In the genomic region with DNA sequence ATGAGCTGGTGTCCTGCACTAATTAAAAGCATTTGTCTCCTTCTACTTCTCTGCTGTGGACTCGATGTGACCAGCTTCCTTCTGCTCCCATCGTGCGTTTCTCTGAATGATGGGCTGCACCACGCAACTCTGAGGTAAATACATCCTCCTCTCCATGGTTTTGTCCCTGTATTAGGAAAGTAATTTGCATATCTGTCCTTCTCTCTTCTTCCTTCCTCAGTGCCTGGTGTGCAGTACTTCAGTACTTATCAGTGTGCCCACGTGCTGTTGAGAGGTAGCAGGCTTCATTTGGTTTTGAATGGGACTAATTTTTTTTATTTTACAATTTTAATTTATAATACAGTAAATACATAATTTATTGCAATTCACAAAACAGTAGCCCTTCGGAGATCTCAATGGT, we compare ENCODE assay signal across 24 mouse cellular contexts.
"Had no signal": no experiment of that assay in that cellular context is flagged by ENCODE, and none has a peak within 500 bp of the region (broad histone marks: within the 10 kb centered on the region; RNA-seq: fewer than 3 reads in every experiment).

No protein-coding gene starts in this region.

- H3K4me3 ChIP-seq: heart, embryonic 10.5 days; heart, embryonic 12.5 days; hindbrain, embryonic 10.5 days; hindbrain, embryonic 12.5 days; intestine, embryonic 15.5 days; limb, embryonic 10.5 days; limb, embryonic 12.5 days; liver, embryonic 13.5 days had no signal

- ATAC-seq: hindbrain, embryonic 16.5 days; inflammation-experienced regulatory T-cells, adult 6 months; intestine, embryonic 15.5 days; intestine, postnatal 0 days had no signal

- H3K36me3 ChIP-seq: heart, embryonic 10.5 days; heart, embryonic 12.5 days; hindbrain, embryonic 10.5 days; hindbrain, embryonic 12.5 days; intestine, embryonic 15.5 days; limb, embryonic 10.5 days; limb, embryonic 12.5 days; liver, embryonic 13.5 days had no signal

- H3K4me1 ChIP-seq: heart, embryonic 10.5 days; heart, embryonic 12.5 days; hindbrain, embryonic 10.5 days; hindbrain, embryonic 12.5 days; intestine, embryonic 15.5 days; limb, embryonic 10.5 days; limb, embryonic 12.5 days had no signal

- H3K9me3 ChIP-seq: heart, embryonic 10.5 days; heart, embryonic 12.5 days; hindbrain, embryonic 10.5 days; hindbrain, embryonic 12.5 days; intestine, embryonic 15.5 days; limb, embryonic 10.5 days; limb, embryonic 12.5 days; liver, embryonic 13.5 days had no signal

- H3K27me3 ChIP-seq: heart, embryonic 12.5 days; hindbrain, embryonic 12.5 days; intestine, embryonic 15.5 days; limb, embryonic 12.5 days; liver, embryonic 13.5 days had no signal

- DNase-seq: gastrocnemius, postnatal 14 days; gastrocnemius, postnatal 36 days; heart, adult 18-20 months; heart, postnatal 10 days; heart, postnatal 4 days; kidney, adult 18-20 months; kidney, adult 8-10 months; kidney, postnatal 10 days; kidney, postnatal 25 days; kidney, postnatal 4 days; layer of hippocampus, adult 9-11 months; layer of hippocampus, postnatal 36 days; liver; liver, embryonic 13.5 days had no signal
